Mouse (Mus musculus): ENCODE results near the gene Thap3. TPM values are rescaled to one million over a fixed set of nuclear protein-coding genes. Genes with fewer than 3 reads are reported as not detected.

Gene Thap3
- polyA plus RNA-seq, 1 experiment from 2014 or later = 42.7 TPM

DNA sequence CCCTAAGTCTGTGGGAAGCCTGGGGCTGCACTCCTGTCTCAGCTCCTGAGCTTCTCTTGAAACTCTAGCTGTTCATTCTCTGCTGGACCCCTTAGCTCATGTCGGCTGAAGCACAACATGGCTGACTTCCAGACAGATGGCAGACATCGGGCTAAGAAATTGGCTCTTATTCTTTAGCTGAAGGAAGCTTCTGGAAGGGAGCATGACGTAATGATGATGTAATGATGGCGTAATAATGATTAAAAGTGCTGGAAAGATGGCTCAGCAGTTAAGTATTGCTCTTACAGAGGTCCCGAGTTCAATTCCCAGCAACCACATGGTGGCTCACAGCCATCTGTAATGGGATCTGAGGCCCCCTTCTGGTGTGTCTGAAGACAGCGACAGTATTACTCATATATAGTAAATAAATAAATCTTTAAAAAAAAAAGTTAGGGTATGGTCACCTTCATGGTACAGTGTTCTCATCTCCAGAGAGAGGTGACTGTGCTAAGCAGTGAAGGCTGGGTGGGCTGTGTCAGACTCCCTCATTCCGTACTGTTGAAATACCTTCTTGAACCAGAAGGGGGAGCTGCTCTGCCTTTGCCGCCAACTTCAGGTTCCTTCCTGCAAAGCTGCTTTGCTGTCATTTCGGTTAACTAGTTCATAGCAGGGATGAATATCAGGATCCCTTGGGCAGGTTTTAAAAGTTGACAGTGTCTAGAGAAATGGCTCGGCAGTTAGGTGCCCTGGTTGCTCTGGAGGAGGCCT lies 16.4 kb downstream of the Thap3 start:
- Histone ChIP-seq H3K9me3 (ENCODE audit: control insufficient read depth, low read length) (peaks cover 2% of the 10 kb centered on the region; the same call in 1 of the 2 replicates), H3K27me3 (replicated peaks; ENCODE audit: control insufficient read depth, insufficient read depth, low read length) (no peaks in the 10 kb centered on the region), H3K4me3 (replicated peaks; ENCODE audit: low read length) (no peak overlapping the region), H3K27ac (ENCODE audit: low read length) (no peak overlapping the region), H3K9ac (replicated peaks; ENCODE audit: low read depth, low read length) (no peak overlapping the region), H3K36me3 (ENCODE audit: control insufficient read depth, insufficient read depth) (peaks cover 14% of the 10 kb centered on the region), H3K4me1 (replicated peaks; ENCODE audit: control insufficient read depth, insufficient read depth, low read length) (no peaks in the 10 kb centered on the region), H3K4me2 (ENCODE audit: low read length) (no peak overlapping the region)
- 0 out of 2 replicates have a peak, but pooled peaks have one; percentile 18 for ATAC-seq
- 58% methylated on average over 10 of the region's 10 CpGs for whole genome bisulfite sequencing

DNA sequence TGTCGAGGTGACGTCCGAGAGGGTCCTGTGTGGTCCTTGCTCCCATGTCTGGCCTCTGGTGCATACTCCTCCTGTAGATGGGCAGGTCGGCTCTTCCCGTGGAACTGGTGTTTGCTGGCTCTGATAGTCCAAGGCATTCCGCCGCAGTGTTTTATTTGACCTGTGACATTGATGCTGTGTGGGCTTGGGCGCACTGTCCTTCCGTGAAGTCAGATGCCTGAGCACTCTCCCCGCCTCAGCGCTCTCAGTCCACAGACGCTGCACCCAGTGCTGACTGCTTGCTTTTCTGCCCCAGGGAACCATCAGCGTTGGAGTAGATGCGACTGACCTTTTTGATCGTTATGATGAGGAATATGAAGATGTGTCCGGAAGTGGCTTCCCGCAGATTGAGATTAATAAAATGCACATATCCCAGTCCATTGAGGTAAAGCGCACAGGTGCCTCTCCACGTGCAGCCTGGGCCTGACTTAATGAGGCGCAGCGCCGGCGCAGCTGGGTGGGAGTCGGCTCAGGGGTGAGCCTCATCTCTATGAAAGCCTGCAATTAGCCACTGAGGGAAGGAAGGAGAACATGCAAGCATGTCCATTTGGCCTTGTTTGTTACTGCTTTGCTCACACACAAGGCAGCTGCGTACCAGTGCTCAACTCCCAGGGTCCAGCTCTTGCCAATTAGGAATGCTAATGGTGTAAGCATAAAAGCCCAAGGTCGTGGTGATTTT lies 20.4 kb downstream of the Thap3 start:
- H3K9me3 ChIP-seq (ENCODE audit: control insufficient read depth, low read length) = 0 out of 2 replicates have a peak, but pooled peaks cover 3% of the 10 kb centered on the region
- 89% methylated on average over 26 of the region's 26 CpGs for WGBS
- no peak overlapping the region for H3K4me3 ChIP-seq (replicated peaks; ENCODE audit: low read length)
- H3K27me3 ChIP-seq (replicated peaks; ENCODE audit: control insufficient read depth, insufficient read depth, low read length) = no peaks in the 10 kb centered on the region
- no peak overlapping the region for H3K27ac ChIP-seq (ENCODE audit: low read length)
- H3K4me2 ChIP-seq (ENCODE audit: low read length) = no peak overlapping the region
- ATAC-seq = no peak
- H3K4me1 ChIP-seq (replicated peaks; ENCODE audit: control insufficient read depth, insufficient read depth, low read length) = no peaks in the 10 kb centered on the region
- H3K36me3 ChIP-seq (ENCODE audit: control insufficient read depth, insufficient read depth) = peaks cover 14% of the 10 kb centered on the region
- no peak overlapping the region for H3K9ac ChIP-seq (replicated peaks; ENCODE audit: low read depth, low read length)

DNA sequence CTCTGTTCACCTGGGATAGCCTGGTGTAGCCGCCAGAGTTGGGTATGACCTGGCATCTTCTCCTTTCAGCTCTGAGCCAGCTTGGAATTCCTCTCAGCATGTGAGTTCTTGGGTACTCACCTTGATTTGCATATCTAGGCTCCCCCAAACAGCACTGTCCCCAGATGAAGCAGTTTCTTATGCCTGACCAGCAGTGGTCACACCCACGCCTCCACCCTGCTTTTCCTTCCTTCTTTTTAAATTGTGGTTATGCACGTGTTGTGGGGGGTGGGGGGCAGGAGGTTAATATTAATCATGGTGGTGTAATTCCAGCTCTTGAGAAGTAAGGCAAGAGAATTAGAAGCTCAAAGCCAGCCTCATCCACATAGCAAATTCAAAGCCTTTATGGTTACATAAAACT lies 26.0 kb downstream of the Thap3 start:
- Histone ChIP-seq H3K27me3 (replicated peaks; ENCODE audit: control insufficient read depth, insufficient read depth, low read length) (no peaks in the 10 kb centered on the region), H3K9me3 (ENCODE audit: control insufficient read depth, low read length) (0 out of 2 replicates have a peak, but pooled peaks cover 3% of the 10 kb centered on the region), H3K27ac (ENCODE audit: low read length) (no peak overlapping the region), H3K4me3 (replicated peaks; ENCODE audit: low read length) (no peak overlapping the region), H3K9ac (replicated peaks; ENCODE audit: low read depth, low read length) (no peak overlapping the region), H3K36me3 (ENCODE audit: control insufficient read depth, insufficient read depth) (peaks cover 20% of the 10 kb centered on the region), H3K4me1 (replicated peaks; ENCODE audit: control insufficient read depth, insufficient read depth, low read length) (no peaks in the 10 kb centered on the region), H3K4me2 (ENCODE audit: low read length) (no peak overlapping the region)
- no peak for ATAC-seq
- 93% methylated on average over 3 of the region's 3 CpGs for WGBS

DNA sequence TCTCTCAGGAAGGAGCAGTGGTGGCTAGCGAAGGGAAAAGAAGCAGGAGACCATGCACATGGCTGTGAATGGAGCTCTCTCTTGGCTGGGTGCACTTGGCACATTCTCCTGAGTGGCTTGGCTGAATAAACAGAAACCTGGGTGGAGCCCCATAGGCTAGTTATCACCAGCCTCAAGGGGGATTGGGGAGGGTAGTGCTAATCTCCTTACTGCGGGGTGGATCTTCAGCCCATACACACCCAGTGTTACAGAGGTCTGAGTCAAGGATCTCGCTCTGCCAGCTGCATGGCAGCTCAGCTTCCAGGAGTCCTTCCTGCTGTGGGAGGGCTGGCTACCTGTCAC lies 28.3 kb downstream of the Thap3 start:
- no peak overlapping the region for H3K9ac ChIP-seq (replicated peaks; ENCODE audit: low read depth, low read length)
- H3K4me2 ChIP-seq (ENCODE audit: low read length) = no peak overlapping the region
- H3K9me3 ChIP-seq (ENCODE audit: control insufficient read depth, low read length) = 0 out of 2 replicates have a peak, but pooled peaks cover 3% of the 10 kb centered on the region
- no peaks in the 10 kb centered on the region for H3K4me1 ChIP-seq (replicated peaks; ENCODE audit: control insufficient read depth, insufficient read depth, low read length)
- no peak for ATAC-seq
- H3K36me3 ChIP-seq (ENCODE audit: control insufficient read depth, insufficient read depth) = peaks cover 29% of the 10 kb centered on the region
- H3K27me3 ChIP-seq (replicated peaks; ENCODE audit: control insufficient read depth, insufficient read depth, low read length) = no peaks in the 10 kb centered on the region
- 86% methylated on average over 3 of the region's 3 CpGs for WGBS
- H3K27ac ChIP-seq (ENCODE audit: low read length) = no peak overlapping the region
- H3K4me3 ChIP-seq (replicated peaks; ENCODE audit: low read length) = no peak overlapping the region

DNA sequence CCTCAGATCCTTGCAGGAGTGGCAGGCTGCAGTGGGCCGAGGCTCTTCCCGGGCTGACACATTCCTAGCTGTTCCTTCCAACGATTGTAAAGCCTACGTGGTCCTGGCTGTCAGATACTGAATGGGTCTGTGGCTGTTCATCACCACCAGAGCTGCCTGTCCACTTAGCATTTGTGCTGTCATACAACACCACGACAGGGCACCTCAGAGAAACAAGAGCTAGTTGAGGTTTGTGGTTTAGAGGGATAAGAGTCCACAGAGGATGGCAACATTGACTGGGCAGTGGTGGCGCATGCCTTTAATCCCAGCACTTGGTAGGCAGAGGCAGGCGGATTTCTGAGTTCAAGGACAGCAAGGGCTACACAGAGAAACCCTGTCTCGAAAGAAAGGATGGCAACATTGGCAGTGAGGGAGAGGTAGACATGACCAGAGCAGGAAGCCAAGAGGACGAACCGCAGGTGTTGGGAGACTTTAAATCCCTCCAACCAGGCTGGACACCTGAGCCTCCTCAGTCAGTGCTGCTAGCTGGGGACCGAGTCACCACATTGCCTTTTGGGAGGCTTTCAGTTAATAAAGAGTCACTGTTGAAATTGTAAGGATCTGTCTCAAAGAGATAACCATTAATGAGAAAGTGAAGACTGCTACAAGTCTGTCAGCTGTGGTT lies 28.8 kb downstream of the Thap3 start:
- Histone ChIP-seq H3K27ac (ENCODE audit: low read length) (no peak overlapping the region), H3K4me1 (replicated peaks; ENCODE audit: control insufficient read depth, insufficient read depth, low read length) (no peaks in the 10 kb centered on the region), H3K4me2 (ENCODE audit: low read length) (no peak overlapping the region), H3K9me3 (ENCODE audit: control insufficient read depth, low read length) (0 out of 2 replicates have a peak, but pooled peaks cover 3% of the 10 kb centered on the region), H3K27me3 (replicated peaks; ENCODE audit: control insufficient read depth, insufficient read depth, low read length) (no peaks in the 10 kb centered on the region), H3K36me3 (ENCODE audit: control insufficient read depth, insufficient read depth) (peaks cover 29% of the 10 kb centered on the region), H3K4me3 (replicated peaks; ENCODE audit: low read length) (no peak overlapping the region), H3K9ac (replicated peaks; ENCODE audit: low read depth, low read length) (no peak overlapping the region)
- WGBS = 94% methylated on average over 11 of the region's 11 CpGs
- ATAC-seq = no peak

DNA sequence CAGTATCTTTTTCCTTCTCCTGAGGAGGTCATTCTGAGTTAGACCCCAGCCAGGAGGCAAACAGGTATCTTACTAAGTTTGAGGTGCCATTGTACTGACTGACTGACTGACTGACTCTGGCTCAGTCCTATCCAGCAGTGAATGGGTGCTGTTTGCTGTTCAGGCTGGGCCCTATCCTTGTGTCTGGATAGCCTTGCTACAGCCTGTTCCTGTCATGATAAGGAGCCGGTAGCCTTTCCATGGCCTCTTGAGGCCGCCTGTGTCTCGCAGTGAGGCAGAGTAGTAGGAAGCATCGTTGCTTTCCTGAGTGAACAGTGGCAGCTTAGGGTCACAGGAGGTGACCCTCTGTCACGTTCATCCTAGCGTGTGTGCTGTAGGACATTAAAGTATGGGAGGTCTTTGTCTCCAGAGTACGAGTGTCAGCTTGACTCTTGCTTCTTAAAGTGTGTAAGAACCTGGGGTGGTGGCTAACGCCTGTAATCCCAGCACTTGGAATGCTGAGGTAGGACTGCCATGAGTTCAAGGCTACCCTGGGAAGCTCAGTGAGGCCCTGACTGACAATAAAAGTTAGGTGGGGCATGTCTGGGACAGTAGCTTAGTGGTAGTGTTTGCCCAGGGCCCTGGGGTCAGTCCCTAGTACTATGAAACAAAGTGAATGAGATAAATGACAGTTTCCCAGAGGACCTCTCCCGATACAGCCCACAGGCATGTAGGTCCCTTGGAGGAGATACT lies 31.0 kb downstream of the Thap3 start:
- H3K27ac ChIP-seq (ENCODE audit: low read length) = no peak overlapping the region
- no peak overlapping the region for H3K4me2 ChIP-seq (ENCODE audit: low read length)
- H3K4me1 ChIP-seq (replicated peaks; ENCODE audit: control insufficient read depth, insufficient read depth, low read length) = no peaks in the 10 kb centered on the region
- ATAC-seq = no peak
- H3K36me3 ChIP-seq (ENCODE audit: control insufficient read depth, insufficient read depth) = peaks cover 25% of the 10 kb centered on the region
- no peak overlapping the region for H3K9ac ChIP-seq (replicated peaks; ENCODE audit: low read depth, low read length)
- H3K9me3 ChIP-seq (ENCODE audit: control insufficient read depth, low read length) = no peaks in the 10 kb centered on the region
- H3K27me3 ChIP-seq (replicated peaks; ENCODE audit: control insufficient read depth, insufficient read depth, low read length) = no peaks in the 10 kb centered on the region
- H3K4me3 ChIP-seq (replicated peaks; ENCODE audit: low read length) = no peak overlapping the region
- 92% methylated on average over 9 of the region's 9 CpGs for WGBS

DNA sequence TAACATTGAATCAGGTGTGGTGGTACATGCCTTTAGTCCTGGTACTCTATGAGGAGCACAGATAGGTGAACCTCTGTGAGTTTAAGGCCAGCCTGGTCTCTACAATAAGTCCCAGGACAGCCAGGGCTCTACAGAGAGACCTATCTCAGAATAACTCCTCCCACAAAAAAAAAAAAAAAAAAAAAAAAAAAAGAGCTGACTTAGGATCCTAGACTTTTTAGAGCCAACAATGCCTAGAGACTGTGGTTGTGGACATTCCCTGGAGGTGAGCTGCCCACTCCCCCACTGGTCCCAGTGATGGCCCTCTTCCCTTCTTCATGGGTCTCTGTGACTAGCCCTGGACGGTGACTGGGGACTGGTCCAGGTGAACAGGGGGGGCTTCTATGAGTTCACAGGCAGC lies 33.0 kb downstream of the Thap3 start:
- ATAC-seq = no peak
- Histone ChIP-seq H3K4me1 (replicated peaks; ENCODE audit: control insufficient read depth, insufficient read depth, low read length) (no peaks in the 10 kb centered on the region), H3K9me3 (ENCODE audit: control insufficient read depth, low read length) (no peaks in the 10 kb centered on the region), H3K27ac (ENCODE audit: low read length) (no peak overlapping the region), H3K4me2 (ENCODE audit: low read length) (no peak overlapping the region), H3K4me3 (replicated peaks; ENCODE audit: low read length) (no peak overlapping the region), H3K27me3 (replicated peaks; ENCODE audit: control insufficient read depth, insufficient read depth, low read length) (no peaks in the 10 kb centered on the region), H3K9ac (replicated peaks; ENCODE audit: low read depth, low read length) (no peak overlapping the region), H3K36me3 (ENCODE audit: control insufficient read depth, insufficient read depth) (peaks cover 25% of the 10 kb centered on the region)
- 100% methylated on average over 1 of the region's 1 CpGs for WGBS

DNA sequence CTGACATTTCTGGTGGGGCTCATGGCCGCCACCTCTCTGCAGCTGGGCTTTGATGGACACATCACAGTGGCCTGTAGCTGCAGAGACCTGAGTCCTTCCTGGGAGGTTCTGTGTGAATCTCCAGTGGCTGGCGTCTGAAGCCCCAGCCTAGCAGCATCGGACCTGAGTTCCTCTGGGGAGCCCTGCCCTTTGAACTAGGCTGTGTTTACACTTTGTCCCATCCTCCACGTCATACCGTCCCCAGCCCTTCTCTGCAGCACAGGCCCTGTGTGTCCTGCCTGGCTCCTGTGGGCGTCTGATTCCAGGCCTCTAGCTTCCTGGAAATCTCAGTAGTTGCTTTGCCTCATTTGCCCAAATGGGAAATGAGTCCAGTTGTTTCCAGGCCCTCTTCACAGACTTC lies 35.6 kb downstream of the Thap3 start:
- 88% methylated on average over 6 of the region's 6 CpGs for WGBS
- ATAC-seq = no peak
- H3K36me3 ChIP-seq (ENCODE audit: control insufficient read depth, insufficient read depth) = peaks cover 20% of the 10 kb centered on the region

More for the DNA sequence above, 35.6 kb downstream of the Thap3 start:
- Histone ChIP-seq H3K9me3 (ENCODE audit: control insufficient read depth, low read length) (no peaks in the 10 kb centered on the region), H3K4me2 (ENCODE audit: low read length) (no peak overlapping the region), H3K27me3 (replicated peaks; ENCODE audit: control insufficient read depth, insufficient read depth, low read length) (no peaks in the 10 kb centered on the region), H3K4me1 (replicated peaks; ENCODE audit: control insufficient read depth, insufficient read depth, low read length) (no peaks in the 10 kb centered on the region), H3K4me3 (replicated peaks; ENCODE audit: low read length) (no peak overlapping the region), H3K27ac (ENCODE audit: low read length) (no peak overlapping the region), H3K9ac (replicated peaks; ENCODE audit: low read depth, low read length) (no peak overlapping the region)
